Mouse (Mus musculus) adrenal gland (tissue): Measurements from ENCODE around the gene Hsd17b6.

Experiments used
- intact Hi-C: fragments of 180-260 bp; cut with DNase I; formaldehyde crosslinking; loops from one replicate; pipeline ENCODE4 v1.15.1; 2025

Hsd17b6 gene

GRCm38 (mm10) chr10:128008207-128008889, 937 bp upstream of the Hsd17b6 start:
- intact Hi-C loops, result loop anchor here (2.0 kb wide), 1 partner anchor 52 kb away; no protein-coding TSS in a partner anchor

- intact Hi-C loops, result no loop called here
These were observed 1.9 kb downstream of the Hsd17b6 start for GRCm38 (mm10) chr10:128005479-128005878.

GRCm38 (mm10) chr10:128004918-128005317, 2.5 kb downstream of the Hsd17b6 start:
- intact Hi-C loops, result no loop called here

- intact Hi-C loops, result no loop called here
These were observed 4.1 kb downstream of the Hsd17b6 start for GRCm38 (mm10) chr10:128003281-128003801.

GRCm38 (mm10) chr10:127998260-127998659, 9.2 kb downstream of the Hsd17b6 start:
- intact Hi-C loops, result no loop called here

- intact Hi-C loops, result no loop called here
These were observed 10.7 kb downstream of the Hsd17b6 start for GRCm38 (mm10) chr10:127996690-127997089.

- intact Hi-C loops, result no loop called here
These were observed 21.8 kb downstream of the Hsd17b6 start for GRCm38 (mm10) chr10:127985601-127986000.

- intact Hi-C loops, result no loop called here
These were observed 22.8 kb downstream of the Hsd17b6 start for GRCm38 (mm10) chr10:127984650-127985049.

GRCm38 (mm10) chr10:127975503-127975902, 31.9 kb downstream of the Hsd17b6 start:
- intact Hi-C loops, result no loop called here

GRCm38 (mm10) chr10:127974062-127974461, 33.3 kb downstream of the Hsd17b6 start:
- intact Hi-C loops, result no loop called here

GRCm38 (mm10) chr10:127971135-127971534, 36.3 kb downstream of the Hsd17b6 start:
- intact Hi-C loops, result no loop called here

GRCm38 (mm10) chr10:127970359-127970831, 37.0 kb downstream of the Hsd17b6 start:
- intact Hi-C loops, result no loop called here

- intact Hi-C loops, result no loop called here
These were observed 37.6 kb downstream of the Hsd17b6 start for GRCm38 (mm10) chr10:127969820-127970219.

GRCm38 (mm10) chr10:127966506-127966905, 40.9 kb downstream of the Hsd17b6 start:
- intact Hi-C loops, result no loop called here

GRCm38 (mm10) chr10:127964004-127964403, 43.4 kb downstream of the Hsd17b6 start:
- intact Hi-C loops, result no loop called here

- intact Hi-C loops, result no loop called here
These were observed 45.0 kb downstream of the Hsd17b6 start for GRCm38 (mm10) chr10:127962451-127962850.

GRCm38 (mm10) chr10:127959161-127959679, 48.2 kb downstream of the Hsd17b6 start:
- intact Hi-C loops, result loop anchor here (5.0 kb wide), 1 partner anchor 228 kb away; no protein-coding TSS in a partner anchor

- intact Hi-C loops, result loop anchor here (2.0 to 5.0 kb wide), 2 partner anchors 53 to 231 kb away; no protein-coding TSS in a partner anchor
These were observed 51.1 kb downstream of the Hsd17b6 start for GRCm38 (mm10) chr10:127956168-127956816.

- intact Hi-C loops, result loop anchor here (5.0 kb wide), 1 partner anchor 232 kb away; no protein-coding TSS in a partner anchor
These were observed 52.4 kb downstream of the Hsd17b6 start for GRCm38 (mm10) chr10:127955034-127955433.

- intact Hi-C loops, result no loop called here
These were observed 55.6 kb downstream of the Hsd17b6 start for GRCm38 (mm10) chr10:127951821-127952220.

GRCm38 (mm10) chr10:127951390-127951789, 56.0 kb downstream of the Hsd17b6 start:
- intact Hi-C loops, result no loop called here

- intact Hi-C loops, result no loop called here
These were observed 57.7 kb downstream of the Hsd17b6 start for GRCm38 (mm10) chr10:127949596-127950130.
